Mouse (Mus musculus): Measurements from ENCODE around the gene Unc93b1. TPM values are rescaled to one million over a fixed set of nuclear protein-coding genes. Genes with fewer than 3 reads are reported as not detected.

The Unc93b1 gene
- total RNA-seq (2021) = 10 to 100 TPM; 16.0 to 18.4 TPM
- long read RNA-seq, experiment 1, transcript Unc93b1-203 (11 exons, 2,266 nt) = major isoform, 21 of 28 reads
- long read RNA-seq, experiment 1, partial matches to known transcripts = 4 of 28 reads
- long read RNA-seq, experiment 1, other reads (novel, unspliced or antisense) = 3 of 28 reads
- long read RNA-seq, experiment 2, transcript Unc93b1-203 (11 exons, 2,266 nt) = major isoform, 26 of 35 reads
- long read RNA-seq, experiment 2, partial matches to known transcripts = 4 of 35 reads
- long read RNA-seq, experiment 2, other reads (novel, unspliced or antisense) = 5 of 35 reads

DNA sequence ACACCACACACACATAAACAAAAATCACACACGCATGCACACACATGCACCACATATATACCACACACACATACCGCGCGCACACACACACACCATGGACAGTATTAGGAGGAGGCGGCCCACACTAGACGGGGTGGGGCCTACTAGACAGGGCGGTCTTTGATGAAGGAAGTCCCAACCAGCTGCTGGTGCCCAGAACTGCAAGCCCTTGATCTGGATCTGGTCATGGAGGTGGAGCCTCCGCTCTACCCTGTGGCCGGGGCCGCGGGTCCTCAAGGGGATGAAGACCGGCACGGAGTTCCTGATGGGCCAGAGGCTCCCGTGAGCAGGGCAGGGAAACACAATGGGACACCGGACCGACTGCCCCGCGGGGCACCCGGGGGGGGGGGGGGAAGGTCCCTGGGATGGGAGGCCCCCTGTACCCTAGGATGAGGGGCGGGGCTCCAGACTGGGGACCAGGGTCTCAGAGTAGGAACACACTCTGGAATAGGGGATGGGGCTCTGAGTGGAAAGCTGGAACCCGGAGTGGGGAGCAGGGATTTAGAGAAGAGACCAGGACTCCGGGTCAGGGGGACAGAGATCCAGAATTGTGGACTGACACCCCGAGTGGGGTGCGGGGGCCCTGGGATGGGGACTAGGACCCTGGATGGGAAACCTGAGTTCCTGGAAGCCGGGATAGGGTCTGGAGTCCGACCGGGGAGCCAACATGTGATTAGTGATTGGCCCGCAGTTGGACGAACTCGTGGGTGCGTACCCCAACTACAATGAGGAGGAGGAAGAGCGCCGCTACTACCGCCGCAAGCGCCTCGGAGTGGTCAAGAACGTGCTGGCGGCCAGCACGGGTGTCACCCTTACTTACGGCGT is at the start of gene Unc93b1:
Gene Unc93b1, plus strand, starts transcription at position 155 of the 864 bp plus-strand sequence.
- peak; percentile 31 to 52 for DNase-seq (ENCODE audit: low spot score in 2 of 2)
- intact Hi-C loops (cut with DNase I) = no loop called here

DNA sequence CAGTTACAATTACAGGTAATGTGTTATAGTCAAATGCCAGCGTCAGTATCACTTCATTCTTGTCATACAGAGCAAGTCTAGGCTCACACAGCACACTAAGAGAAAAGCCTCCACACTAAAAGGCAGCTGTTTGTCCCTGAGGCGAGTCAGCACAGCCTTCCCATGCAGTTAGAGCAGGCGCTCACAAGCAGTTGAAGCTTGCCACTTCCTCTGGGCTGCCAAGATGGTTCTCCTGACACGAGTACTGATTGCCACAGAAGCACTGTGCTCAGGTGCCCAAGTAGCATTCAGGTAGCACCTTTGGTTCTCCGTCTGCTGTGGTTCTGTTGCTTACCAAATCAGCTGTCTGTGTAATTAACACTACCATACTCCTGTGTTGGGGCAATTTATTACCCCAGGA is 45.9 kb upstream of the Unc93b1 start:
- intact Hi-C loops (cut with DNase I) = no loop called here
- no peak for DNase-seq (ENCODE audit: low spot score in 2 of 2)

DNA sequence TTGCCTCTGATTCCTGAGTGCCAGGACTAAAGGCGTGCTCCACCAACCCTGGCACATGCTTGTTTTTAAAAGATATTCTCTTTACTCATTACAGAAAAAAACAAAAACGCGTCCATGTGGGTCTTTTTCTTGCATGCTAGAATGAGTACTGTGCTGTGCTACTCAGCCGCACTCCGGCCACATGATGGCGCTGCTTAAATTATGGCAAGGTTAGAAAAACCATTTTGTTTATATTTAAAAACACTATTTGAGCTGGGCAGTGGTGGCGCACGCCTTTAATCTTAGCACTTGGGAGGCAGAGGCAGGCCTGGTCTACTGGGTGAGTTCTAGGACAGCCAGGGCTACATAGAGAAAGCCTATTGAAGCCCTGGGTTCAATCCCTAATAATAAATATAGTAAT is 44.8 kb upstream of the Unc93b1 start:
- no peak for DNase-seq (ENCODE audit: low spot score in 2 of 2)
- intact Hi-C loops (cut with DNase I) = no loop called here

DNA sequence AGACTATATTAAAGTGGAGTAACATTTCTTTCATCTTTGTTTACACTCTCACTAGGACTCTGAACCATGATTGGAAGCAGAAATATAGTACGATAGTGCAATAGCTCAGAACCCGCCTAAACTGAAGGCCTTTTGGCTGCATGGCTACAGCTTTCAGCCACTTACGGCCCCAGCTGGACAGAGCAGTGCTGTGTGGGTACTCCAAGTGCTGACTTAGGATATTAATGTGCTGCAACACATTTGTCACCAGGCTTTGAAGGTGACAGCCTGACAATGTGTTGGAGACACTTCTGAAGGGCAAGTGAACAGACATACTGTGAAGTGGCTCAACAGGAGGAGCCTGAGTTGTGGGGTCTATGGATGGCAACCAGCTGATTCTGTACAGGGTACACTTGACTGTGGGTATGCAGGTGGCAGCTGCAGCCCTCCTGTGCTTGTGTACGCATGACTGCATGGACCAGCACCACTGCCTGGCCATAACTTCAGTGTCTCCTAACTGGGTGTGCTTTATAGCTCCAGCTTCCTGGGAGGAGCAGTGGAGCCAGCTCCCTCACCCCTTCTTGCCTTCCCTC is 41.4 kb upstream of the Unc93b1 start:
- DNase-seq (ENCODE audit: low spot score in 2 of 2) = no peak
- intact Hi-C loops (cut with DNase I) = no loop called here

DNA sequence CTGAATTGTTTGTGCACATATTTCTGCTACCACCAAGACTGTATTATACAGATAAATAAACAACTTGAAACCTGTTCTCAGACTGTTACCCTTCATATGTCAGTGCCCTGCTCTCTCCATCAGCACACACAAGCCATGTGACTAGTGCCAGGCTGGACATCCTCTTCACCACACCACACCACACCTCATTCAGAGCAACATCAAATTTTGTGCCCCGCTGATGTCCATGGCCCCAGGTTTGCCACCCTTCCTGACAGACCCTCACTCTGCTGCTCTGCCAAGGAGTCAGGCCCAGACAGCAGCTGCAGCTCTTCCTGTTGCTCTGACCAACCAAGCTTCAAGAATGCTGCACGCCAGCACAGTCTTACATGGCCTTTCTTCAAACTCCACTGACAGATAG is 40.7 kb upstream of the Unc93b1 start:
- no peak for DNase-seq (ENCODE audit: low spot score in 2 of 2)
- intact Hi-C loops (cut with DNase I) = no loop called here

DNA sequence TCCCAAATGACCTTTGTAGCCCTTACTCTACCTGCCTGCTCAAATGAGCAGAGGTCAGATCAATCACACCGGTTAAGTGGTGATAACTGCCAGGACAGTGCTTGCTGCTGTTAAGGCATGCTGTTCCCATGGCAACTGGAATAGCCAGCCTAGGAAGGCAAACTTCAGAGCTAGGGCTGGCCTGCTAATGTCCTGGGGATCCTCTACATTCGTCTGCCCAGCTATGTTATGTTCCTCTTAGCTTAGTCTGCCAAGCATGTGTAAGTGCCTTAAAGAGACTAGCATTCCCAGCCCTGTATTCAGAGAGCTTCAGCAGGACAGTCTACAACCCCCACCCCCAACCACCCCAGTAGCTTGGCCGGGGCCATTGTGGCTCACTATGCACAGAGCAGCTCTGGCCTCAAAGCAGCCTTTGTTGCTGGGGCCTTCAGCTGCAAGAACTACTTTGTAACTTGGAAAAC is 39.8 kb upstream of the Unc93b1 start:
- no peak for DNase-seq (ENCODE audit: low spot score in 2 of 2)
- intact Hi-C loops (cut with DNase I) = no loop called here

DNA sequence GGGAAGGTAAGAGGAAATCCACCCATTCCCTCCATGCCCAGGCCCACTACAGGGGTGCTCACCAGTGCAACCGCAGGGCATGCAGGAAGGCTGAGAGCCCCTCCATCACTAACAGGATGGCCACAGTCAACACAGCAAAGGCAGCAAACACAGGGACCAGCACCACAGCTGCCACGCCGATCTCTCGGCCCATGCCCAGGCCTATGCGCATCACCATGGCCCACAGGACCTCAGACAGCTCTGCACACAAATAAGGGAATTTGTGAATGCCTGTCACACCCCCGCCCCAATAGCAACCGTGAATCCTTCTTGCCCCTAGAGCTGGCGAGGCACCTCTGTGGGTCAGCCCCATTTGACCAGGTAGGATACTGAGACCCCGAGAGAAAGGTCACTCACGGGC is 38.8 kb upstream of the Unc93b1 start:
- intact Hi-C loops (cut with DNase I) = no loop called here
- no peak for DNase-seq (ENCODE audit: low spot score in 2 of 2)

DNA sequence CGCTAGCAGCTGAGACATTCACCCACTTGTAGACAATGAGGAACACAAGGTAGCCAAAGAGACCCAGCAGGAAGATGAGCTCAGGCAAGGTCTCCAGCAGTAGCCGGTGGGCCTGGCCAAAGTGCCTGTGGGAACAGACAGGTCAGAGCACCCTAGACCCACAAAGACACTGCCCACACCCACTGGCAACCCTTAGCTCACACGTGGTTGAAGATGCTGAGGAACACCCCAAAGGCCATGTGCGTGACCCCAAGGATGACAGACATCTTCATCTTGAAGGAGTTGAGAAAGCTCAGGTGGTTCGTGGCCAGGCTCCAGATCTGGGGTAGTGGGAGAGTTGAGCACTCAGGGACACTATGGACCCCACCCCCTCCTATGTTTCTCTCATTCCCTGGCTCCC is 37.4 kb upstream of the Unc93b1 start:
- DNase-seq (ENCODE audit: low spot score in 2 of 2) = no peak
- intact Hi-C loops (cut with DNase I) = no loop called here

DNA sequence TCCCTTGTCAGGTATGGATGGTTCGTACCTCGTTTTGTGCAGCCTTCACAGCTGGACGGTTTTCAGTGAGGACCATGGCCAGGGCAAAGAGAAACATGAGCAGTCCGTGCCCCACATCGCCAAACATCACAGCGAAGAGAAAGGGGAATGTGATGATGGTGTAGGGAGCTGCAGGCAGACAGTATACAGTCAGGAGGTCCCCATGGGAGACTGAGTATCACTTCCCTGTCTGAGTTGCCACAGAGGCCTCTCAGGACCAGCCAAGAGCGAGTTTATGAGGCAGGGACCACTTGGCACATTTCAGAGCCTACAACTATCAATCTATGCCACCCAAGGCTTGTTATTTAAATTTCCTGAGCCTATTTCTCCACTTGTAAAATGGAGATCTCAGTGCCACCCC is 36.0 kb upstream of the Unc93b1 start:
- intact Hi-C loops (cut with DNase I) = no loop called here

DNA sequence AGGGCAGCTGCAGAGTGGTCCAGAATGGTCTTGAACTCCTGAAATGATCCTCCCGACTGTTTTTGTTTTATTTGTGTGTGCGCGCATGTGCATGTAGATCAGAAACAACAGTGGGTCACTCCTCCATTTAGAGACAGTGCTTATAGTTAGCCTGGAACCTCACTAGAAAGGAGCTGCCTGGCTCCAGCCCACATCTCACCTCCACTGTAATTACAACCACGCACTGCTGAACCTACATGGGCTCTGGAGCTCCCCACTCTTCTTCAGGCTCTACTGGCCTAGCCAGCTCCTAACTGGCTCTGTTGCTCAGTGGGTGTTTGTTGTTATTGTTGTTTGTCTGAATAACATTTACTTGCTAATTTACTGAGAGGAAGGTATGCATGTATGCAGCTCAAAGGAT is 35.4 kb upstream of the Unc93b1 start:
- no peak for DNase-seq (ENCODE audit: low spot score in 2 of 2)
- intact Hi-C loops (cut with DNase I) = no loop called here

More for the DNA sequence above, 36.0 kb upstream of the Unc93b1 start:
- no peak for DNase-seq (ENCODE audit: low spot score in 2 of 2)

DNA sequence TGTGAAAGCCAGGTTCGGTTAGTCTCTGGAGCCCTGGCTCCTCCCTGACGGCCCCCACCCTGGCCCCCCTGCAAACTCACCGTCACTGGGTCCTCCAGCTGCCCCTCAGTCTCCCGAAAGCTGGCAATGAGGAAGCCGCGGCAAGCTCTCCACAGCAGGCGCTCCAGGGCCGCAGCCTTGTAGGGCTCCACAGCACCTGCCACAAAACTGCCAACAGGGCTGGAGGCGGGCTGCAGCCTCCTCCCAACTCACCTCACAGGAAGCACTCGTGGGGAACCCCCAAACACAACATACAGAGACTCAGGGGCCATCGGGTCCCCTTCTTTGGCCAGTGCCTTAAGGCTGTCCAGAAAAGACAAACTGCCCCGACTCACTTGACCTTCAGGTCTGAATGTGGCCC is 32.0 kb upstream of the Unc93b1 start:
- intact Hi-C loops (cut with DNase I) = no loop called here
- DNase-seq (ENCODE audit: low spot score in 2 of 2) = no peak

DNA sequence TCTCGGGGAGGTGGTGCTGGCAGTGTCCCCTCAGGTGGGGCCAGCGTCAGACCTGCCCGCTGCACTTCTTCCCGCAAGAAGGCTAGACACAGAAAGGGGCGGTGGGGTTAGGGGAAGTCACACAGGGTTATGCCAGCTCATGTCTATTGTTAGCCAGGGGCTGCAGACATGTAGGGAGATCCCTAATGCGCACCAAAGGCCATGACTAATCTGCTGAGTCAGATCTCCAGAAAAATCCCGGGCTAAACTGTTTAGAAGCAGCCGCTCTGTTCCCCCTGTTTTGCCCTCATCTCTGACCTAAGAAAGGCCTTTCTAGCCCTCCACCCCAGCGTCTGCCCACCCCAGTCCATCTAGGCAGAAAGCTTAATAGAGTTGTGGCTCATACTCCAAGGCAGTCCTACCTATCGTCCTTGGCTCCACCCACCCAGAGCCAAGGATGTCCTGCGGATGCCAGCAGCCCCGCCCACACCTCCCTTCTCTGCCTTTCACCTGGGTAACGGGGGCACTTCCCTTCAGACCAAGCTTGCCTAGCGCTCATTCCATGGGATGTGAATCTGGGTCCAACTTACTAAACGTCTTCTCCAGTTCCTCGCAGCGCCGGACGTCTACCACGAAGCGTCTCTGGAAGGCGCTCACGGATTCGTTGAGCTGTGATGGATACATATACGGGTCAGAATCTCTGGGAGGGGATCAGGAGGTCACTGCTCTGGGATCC is 31.2 kb upstream of the Unc93b1 start:
- DNase-seq (ENCODE audit: low spot score in 2 of 2) = no peak
- intact Hi-C loops (cut with DNase I) = no loop called here

DNA sequence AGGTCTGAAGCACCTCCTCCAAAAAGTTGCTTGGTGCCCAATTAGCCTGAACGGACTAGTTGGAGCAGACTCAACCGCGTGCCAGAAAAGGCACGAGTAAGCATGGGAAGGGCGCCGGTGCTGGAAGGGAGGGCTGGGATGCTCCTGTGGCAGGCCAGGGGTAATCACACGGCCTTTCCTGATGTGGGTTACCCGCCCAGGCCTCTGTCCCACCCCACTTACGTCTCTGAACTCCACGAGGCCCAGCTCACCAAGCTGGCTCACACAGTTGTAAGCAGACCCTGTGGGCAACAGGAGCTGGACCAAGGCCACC is 30.7 kb upstream of the Unc93b1 start:
- intact Hi-C loops (cut with DNase I) = no loop called here
- DNase-seq (ENCODE audit: low spot score in 2 of 2) = no peak

DNA sequence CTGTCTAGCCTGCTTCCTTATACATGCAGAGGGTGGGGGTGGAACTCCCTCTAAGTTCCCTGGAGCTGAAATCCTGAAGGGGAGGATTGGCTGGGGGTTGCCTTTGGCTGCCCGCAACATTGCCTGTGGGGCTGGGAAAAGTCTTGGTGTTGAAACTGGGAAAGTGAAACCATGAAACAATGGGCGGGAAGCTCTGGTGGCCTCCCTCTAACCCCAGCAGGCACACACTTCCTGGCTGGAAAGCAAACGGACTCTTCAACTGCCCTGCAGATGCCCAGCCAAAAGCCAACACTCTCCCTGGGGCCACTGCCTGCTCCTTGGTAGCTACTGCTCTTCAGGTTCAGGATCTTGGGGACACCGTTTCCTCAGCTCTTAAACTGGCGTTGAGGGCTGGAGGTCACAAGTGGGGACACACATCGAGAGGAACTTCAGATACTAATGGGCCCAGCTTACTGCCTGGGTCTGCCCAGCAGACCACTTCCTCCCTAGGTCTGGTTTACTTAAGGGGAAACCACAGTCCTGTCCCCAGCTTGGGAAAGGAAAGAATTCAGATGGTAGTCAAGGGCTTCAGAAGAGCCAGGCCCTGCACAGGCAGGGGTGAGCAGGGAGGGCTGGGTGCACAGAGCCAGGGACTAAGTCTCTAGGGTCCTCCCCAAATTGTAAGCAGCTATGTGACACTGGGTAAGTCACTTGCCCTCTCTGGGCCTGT is 29.6 kb upstream of the Unc93b1 start:
- intact Hi-C loops (cut with DNase I) = loop anchor here (5.0 kb wide), 1 partner anchor 53 kb away; the partner anchor contains the start of gene Chka
- no peak for DNase-seq (ENCODE audit: low spot score in 2 of 2)

DNA sequence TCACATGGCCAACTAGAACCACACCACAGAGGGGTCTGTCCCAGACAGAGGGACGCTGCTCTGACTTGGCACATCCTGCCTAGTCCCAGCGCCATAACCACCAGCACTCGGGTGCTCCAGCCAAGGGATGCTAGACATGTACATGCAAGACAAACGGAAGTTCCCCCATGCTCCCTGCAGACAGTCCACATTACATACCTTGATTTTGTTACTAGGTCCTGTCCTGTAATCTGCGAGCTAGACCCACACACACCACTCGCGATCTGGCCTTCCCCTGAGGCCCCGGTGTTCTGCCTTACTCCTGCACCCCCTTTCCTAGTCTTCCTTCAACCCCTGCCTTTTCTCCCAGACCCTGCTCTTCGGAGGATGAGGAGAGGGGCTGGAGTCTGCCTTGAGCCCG is 28.7 kb upstream of the Unc93b1 start:
- DNase-seq (ENCODE audit: low spot score in 2 of 2) = no peak
- intact Hi-C loops (cut with DNase I) = loop anchor here (5.0 kb wide), 1 partner anchor 54 kb away; the partner anchor contains the start of gene Chka

DNA sequence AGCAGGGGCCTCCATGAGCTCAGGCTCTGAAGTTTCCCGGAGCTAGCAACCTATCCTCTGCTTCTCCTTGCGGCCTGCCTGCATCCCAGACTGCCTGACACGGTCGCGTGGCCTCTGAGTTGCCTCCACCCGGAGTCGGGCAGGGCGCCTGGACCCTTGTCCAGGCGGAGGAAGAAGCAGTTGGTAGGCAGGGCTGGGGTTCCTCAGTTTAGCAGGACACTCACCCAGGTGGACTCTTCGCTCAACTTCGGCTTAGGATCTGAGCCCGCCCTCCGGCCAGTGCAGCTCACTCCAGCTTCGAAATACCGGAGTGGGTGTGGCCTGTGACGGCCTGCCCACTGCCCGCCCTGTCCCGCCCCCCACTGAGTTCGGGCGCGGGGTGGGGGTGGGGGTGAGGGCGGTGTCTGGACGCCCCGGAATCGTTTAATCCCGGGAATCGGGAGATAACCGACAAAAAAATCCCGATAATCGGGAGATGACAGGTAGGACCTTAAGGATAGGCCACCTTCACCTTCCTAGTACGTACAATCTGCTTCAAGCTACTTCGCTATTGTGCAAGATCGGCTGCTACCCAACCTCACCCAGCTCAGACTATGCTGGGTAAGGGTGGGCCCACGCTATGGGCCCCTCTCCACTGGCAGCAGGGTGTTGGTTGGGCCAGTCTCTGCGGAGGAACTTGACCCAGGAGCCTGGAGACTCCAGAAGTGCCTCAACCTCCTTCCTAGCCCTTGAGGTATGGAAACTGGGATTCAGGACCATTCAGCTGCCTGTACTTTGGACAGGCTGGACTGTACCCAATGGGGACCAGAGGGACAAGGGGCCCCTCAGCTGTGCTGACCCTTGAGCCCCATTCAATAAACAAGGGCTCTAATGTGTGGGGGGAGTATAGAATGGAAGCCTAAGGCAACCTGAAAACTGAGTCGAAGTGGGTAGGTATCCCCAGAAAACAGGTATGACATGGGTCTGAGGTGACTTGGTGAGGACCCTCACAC is 27.9 kb upstream of the Unc93b1 start, which contains the start of gene Tcirg1:
Gene Tcirg1, minus strand, starts transcription at position 339 of the 992 bp plus-strand sequence.
- intact Hi-C loops (cut with DNase I) = loop anchor here (5.0 kb wide), 1 partner anchor 55 kb away; the partner anchor contains the start of gene Chka
- peak in 1 of 2 experiments; percentile 52 for DNase-seq (ENCODE audit: low spot score in 2 of 2)

DNA sequence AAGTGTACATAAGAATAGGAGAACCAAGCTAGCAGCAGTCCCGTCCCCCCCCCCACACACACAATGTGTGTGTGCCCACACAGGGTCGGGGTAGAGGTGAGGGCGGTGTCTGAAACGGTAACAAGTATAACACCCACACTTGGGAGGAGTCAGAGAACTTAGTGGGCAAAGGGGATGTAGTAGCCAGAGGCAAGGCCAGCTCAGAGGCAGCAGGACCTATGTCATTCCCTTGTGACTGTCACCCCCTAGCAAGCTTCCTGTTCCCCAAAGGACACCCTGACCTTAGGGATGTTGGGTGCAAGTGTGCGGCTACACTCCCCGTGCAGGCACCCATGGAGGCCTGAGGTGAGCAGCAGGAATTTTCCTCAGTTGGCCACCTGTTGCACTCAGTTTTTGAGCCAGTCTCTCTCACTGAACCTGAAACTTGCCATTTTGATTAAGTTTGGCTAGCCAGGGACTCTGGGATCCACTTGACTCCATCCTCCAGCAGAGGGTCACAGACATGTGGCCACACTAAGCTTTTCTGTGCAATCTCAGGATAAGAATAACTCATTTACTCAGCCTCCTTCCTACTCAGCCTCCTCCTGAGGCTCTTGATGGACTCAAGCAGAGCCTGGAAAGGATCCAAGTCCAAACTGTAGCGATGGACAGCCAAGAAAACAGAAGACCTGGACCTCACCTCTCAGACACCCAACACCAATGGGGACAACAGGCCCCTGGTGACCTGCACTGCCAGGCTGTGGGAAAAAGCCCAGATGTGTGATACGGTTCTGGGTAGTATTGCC is 26.9 kb upstream of the Unc93b1 start:
- intact Hi-C loops (cut with DNase I) = loop anchor here (5.0 kb wide), 1 partner anchor 56 kb away; the partner anchor contains the start of gene Chka
- no peak for DNase-seq (ENCODE audit: low spot score in 2 of 2)

All from left cerebral cortex, postnatal 14 days (tissue).